Mouse (Mus musculus) G1E (cell line): ENCODE measurements around the gene Armcx5. TPM values are rescaled to one million over a fixed set of nuclear protein-coding genes. Genes with fewer than 3 reads are reported as not detected.

ENCODE experiments used
- ATAC-seq: 2 replicates; pipeline ENCODE4 v1.8.0; 2016; ENCODE audit warnings: mild to moderate bottlenecking; ENCODE audit not compliant: insufficient number of reproducible peaks, poor library complexity, low FRiP score, severe bottlenecking; ENCODE audit errors: extremely low read depth
- DNase-seq: peaks from one replicate; pipeline ENCODE4 v3.0.0; 2012; ENCODE audit warnings: low spot score
- H3K27me3 ChIP-seq: 2 replicates; pipeline ENCODE4 v1.6.1; 2012; ENCODE audit warnings: mild to moderate bottlenecking, low read length, inconsistent platforms; ENCODE audit not compliant: insufficient read depth
- H3K36me3 ChIP-seq: replicated peaks from 2 replicates; pipeline ENCODE3; 2012; ENCODE audit warnings: mild to moderate bottlenecking, inconsistent platforms
- H3K4me1 ChIP-seq: 2 replicates; pipeline ENCODE4 v1.6.1; 2012; ENCODE audit warnings: low read depth, low read length, inconsistent platforms, mixed read lengths; ENCODE audit not compliant: insufficient read depth
- H3K4me3 ChIP-seq: 2 replicates; pipeline ENCODE4 v1.5.1; 2012; ENCODE audit warnings: low read depth, mild to moderate bottlenecking, inconsistent platforms, low read length, moderate library complexity, mixed read lengths
- H3K9me3 ChIP-seq: replicated peaks from 2 replicates; pipeline ENCODE4 v1.6.1; 2012; ENCODE audit warnings: inconsistent platforms
- CTCF ChIP-seq: IDR thresholded peaks from 2 replicates; pipeline ENCODE4 v1.5.1; 2012; ENCODE audit warnings: low read depth, low read length, inconsistent platforms, mixed read lengths
- GATA1 ChIP-seq: IDR thresholded peaks from 2 replicates; pipeline ENCODE4 v1.6.1; 2012; ENCODE audit warnings: borderline replicate concordance, low read length, inconsistent platforms, mixed read lengths
- GATA2 ChIP-seq: IDR thresholded peaks from 2 replicates; pipeline ENCODE4 v1.6.1; 2012; ENCODE audit warnings: low read depth, low read length, inconsistent platforms, borderline replicate concordance
- POLR2AphosphoS5 ChIP-seq: IDR thresholded peaks from 2 replicates; pipeline ENCODE4 v1.6.1; 2012; ENCODE audit warnings: low read depth, low read length, inconsistent platforms; ENCODE audit not compliant: insufficient replicate concordance
- TAL1 ChIP-seq: conservative IDR thresholded peaks from 2 replicates; pipeline ENCODE4 v1.6.1; 2012; ENCODE audit warnings: low read depth, low read length, inconsistent platforms, mixed read lengths
- polyA plus RNA-seq: library from polyadenylated mRNA; stranded (reverse); fragments of >175 nt; gene quantifications from 2 replicates; pipeline ENCODE4 v1.2.3, GENCODE M21; 2012
- total RNA-seq, 2 experiments: library from RNA; stranded (forward) in 1 of 2; stranded (reverse) in 1 of 2; fragments of 200-1000 nt in 1 of 2; fragments of >200 nt in 1 of 2; fragmentation: Nextera tagmentation in 1 of 2; gene quantifications; 2 replicates each; pipeline ENCODE4 v1.2.3; 2014 to 2017

Gene Armcx5
- 15.7 and 17.8 TPM in 2 replicates for total RNA-seq (2014; fragmentation: Nextera tagmentation)
- 8.0 and 8.8 TPM in 2 replicates for total RNA-seq (2017)
- 0.42 and 1.1 TPM in 2 replicates for polyA plus RNA-seq

GRCm38 (mm10) chrX:135742304-135743055 is at the start of gene Armcx5, which contains the start of gene Gprasp1:
Gene Armcx5 (plus strand): TSS chrX:135742733.
Gene Gprasp1 (plus strand): TSS chrX:135742733.
- Histone ChIP-seq H3K4me1 (peaks cover 15% of the 10 kb centered on the region), H3K9me3 (no peaks in the 10 kb centered on the region), H3K4me3 (peak within 1 kb of the TSS; percentile 76), H3K36me3 (peaks cover 18% of the 10 kb centered on the region), H3K27me3 (no peaks in the 10 kb centered on the region)
- DNase-seq (peak; percentile 47), ATAC-seq (peak; percentile 93)
- TF ChIP-seq GATA1 = no peak
- TF ChIP-seq CTCF = no peak
- TF ChIP-seq POLR2AphosphoS5 = no peak

GRCm38 (mm10) chrX:135693633-135694032 is 48.9 kb upstream of the Armcx5 start, which contains the start of gene Tcp11x2:
Gene Tcp11x2 (minus strand): TSS chrX:135693790.
- H3K36me3 ChIP-seq = no peaks in the 10 kb centered on the region
- ATAC-seq (no peak), DNase-seq (no peak)
- H3K9me3 ChIP-seq = no peaks in the 10 kb centered on the region
- no peaks in the 10 kb centered on the region for H3K4me1 ChIP-seq
- TF ChIP-seq POLR2AphosphoS5 (no peak), GATA2 (no peak), CTCF (no peak), GATA1 (no peak), TAL1 (no peak)
- H3K4me3 ChIP-seq = no peak within 1 kb of the TSS
- H3K27me3 ChIP-seq = no peaks in the 10 kb centered on the region

GRCm38 (mm10) chrX:135703111-135703510 is 39.4 kb upstream of the Armcx5 start:
- ATAC-seq (no peak), DNase-seq (no peak)
- no peaks in the 10 kb centered on the region for H3K9me3 ChIP-seq
- no peaks in the 10 kb centered on the region for H3K36me3 ChIP-seq
- no peaks in the 10 kb centered on the region for H3K27me3 ChIP-seq
- TF ChIP-seq POLR2AphosphoS5 = no peak
- TF ChIP-seq GATA1 = no peak
- no peak for TF ChIP-seq CTCF
- TF ChIP-seq GATA2 = no peak
- no peak for TF ChIP-seq TAL1
- H3K4me1 ChIP-seq = no peaks in the 10 kb centered on the region
- H3K4me3 ChIP-seq = no peak overlapping the region

GRCm38 (mm10) chrX:135704349-135704748 is 38.2 kb upstream of the Armcx5 start:
- no peaks in the 10 kb centered on the region for H3K36me3 ChIP-seq
- H3K4me3 ChIP-seq = no peak overlapping the region
- ATAC-seq (no peak), DNase-seq (no peak)
- no peaks in the 10 kb centered on the region for H3K9me3 ChIP-seq
- H3K4me1 ChIP-seq = no peaks in the 10 kb centered on the region
- H3K27me3 ChIP-seq = no peaks in the 10 kb centered on the region
- no peak for TF ChIP-seq CTCF
- no peak for TF ChIP-seq GATA1
- no peak for TF ChIP-seq POLR2AphosphoS5
- no peak for TF ChIP-seq GATA2
- TF ChIP-seq TAL1 = no peak

- Histone ChIP-seq H3K36me3 (no peaks in the 10 kb centered on the region), H3K9me3 (no peaks in the 10 kb centered on the region), H3K4me3 (no peak overlapping the region), H3K4me1 (no peaks in the 10 kb centered on the region), H3K27me3 (no peaks in the 10 kb centered on the region)
- TF ChIP-seq POLR2AphosphoS5 (no peak), GATA1 (no peak), GATA2 (no peak), CTCF (no peak), TAL1 (no peak)
- DNase-seq (no peak), ATAC-seq (no peak)
These were observed 29.7 kb upstream of the Armcx5 start for GRCm38 (mm10) chrX:135712845-135713244.

GRCm38 (mm10) chrX:135725161-135725560 is 17.4 kb upstream of the Armcx5 start, which contains the start of gene Tmsb15a:
Gene Tmsb15a (minus strand): TSS chrX:135725261.
- peaks cover 3% of the 10 kb centered on the region; the same call in 1 of the 2 replicates for H3K27me3 ChIP-seq
- H3K36me3 ChIP-seq = no peaks in the 10 kb centered on the region
- H3K4me1 ChIP-seq = no peaks in the 10 kb centered on the region
- DNase-seq (no peak), ATAC-seq (no peak)
- H3K9me3 ChIP-seq = no peaks in the 10 kb centered on the region
- TF ChIP-seq GATA2 (no peak), TAL1 (no peak), POLR2AphosphoS5 (no peak), CTCF (no peak), GATA1 (no peak)
- no peak within 1 kb of the TSS for H3K4me3 ChIP-seq
